9 mouse cellular contexts compared by ENCODE assay signal in genomic region chr4:138551601-138552000, GRCm38 (mm10).
"Had no signal": no experiment of that assay in that cellular context is flagged by ENCODE, and none has a peak within 500 bp of the region (broad histone marks: within the 10 kb centered on the region; RNA-seq: fewer than 3 reads in every experiment).

No protein-coding gene starts in this region.

- DNase-seq: liver, postnatal 0 days; lung, adult 2 months; lung, postnatal 14 days; lung, postnatal 36 days; thymus, adult 2 months; thymus, postnatal 25 days had no signal

- ATAC-seq: liver, postnatal 0 days; lung, postnatal 0 days; midbrain, embryonic 13.5 days; midbrain, embryonic 15.5 days had no signal
